Mouse (Mus musculus) c-Kit-positive CD71-positive TER-119-positive erythroid progenitor cells, embryonic 14.5 days (primary cell): ENCODE data around the gene Pdia4.
A peak's percentile ranks its signal among the peaks of the same experiment; 100 is the strongest.
"Not testable (repeated sequence)": the region's sequence is repeated elsewhere in the genome, so short reads cannot be mapped to it uniquely, and the experiment has no call there.

ENCODE experiments used
- DNase-seq: peaks from one replicate; pipeline ENCODE4 v3.0.0-alpha.2; 2013; ENCODE audit warnings: low spot score

The Pdia4 gene

DNA sequence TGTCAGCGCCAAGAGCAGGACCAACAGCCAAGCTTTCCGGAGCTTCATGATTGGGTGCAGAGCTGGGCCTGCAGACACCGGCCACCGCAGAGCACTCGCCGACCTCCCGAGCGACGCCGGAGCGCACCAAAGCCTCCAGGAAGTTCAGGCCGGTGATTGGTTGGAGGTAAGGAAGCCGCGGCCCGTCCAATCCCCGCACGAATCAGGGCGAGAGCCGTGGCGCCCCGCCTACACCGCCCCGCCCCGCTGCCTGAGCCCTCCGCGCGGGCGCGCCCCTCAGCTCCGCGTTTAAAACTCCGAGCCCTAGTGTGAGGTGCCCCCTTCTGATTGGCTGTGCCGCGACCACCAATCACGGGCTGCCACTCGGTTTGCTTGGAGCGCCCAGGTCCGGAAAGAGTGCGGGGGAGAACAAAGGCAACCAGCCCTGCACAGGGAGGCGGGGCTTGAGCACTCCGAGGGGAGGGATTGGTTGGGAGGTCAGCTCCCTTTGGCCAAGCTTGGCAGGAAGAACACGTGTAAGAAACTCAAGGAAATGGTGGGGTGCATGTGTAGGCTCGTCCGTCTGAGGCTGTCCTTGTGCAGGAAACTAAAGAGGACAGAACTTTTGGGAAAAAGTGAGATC is at the start of gene Pdia4:
Pdia4 (minus strand) TSS at position 174 of the 622 bp plus-strand sequence.
- DNase-seq: peak; percentile 95

DNA sequence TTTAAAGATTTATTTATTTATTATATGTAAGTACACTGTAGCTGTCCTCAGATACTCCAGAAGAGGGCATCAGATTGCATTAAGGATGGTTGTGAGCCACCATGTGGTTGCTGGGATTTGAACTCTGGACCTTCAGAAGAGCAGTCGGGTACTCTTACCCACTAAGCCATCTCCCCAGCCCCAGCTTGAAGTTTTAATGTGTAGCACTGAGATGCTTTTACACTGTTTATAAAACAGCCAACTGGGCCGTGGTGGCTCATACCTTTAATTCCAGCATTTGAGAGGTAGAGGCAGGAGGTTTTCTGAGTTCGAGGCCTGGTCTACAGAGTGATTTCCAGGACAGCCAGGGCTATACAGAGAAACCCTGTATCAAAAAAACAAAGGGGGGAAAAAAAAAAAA is 44.5 kb upstream of the Pdia4 start:
- DNase-seq: not testable (repeated sequence)

DNA sequence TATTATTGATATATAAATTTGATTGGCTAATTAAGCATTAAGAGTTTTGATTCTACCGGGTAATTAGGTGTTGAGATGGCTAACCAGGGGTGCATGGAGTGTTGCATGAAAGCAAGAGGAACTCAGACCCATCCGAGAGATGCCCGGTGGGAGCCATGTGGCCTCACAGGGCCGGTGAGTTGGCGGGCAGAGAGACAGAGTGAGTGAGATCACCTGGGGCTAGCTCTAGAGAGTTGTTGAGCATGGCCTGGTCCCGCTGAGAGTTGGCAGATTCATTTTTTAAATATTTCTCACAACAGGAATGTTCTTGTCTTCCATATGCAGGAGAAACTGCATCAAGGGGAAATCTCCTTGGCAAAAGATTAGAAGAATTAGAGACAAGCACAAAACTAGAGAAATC is 44.0 kb upstream of the Pdia4 start:
- DNase-seq: no peak

GRCm38 (mm10) chr6:47845779-47846178 is 32.5 kb upstream of the Pdia4 start:
- no peak for DNase-seq

DNA sequence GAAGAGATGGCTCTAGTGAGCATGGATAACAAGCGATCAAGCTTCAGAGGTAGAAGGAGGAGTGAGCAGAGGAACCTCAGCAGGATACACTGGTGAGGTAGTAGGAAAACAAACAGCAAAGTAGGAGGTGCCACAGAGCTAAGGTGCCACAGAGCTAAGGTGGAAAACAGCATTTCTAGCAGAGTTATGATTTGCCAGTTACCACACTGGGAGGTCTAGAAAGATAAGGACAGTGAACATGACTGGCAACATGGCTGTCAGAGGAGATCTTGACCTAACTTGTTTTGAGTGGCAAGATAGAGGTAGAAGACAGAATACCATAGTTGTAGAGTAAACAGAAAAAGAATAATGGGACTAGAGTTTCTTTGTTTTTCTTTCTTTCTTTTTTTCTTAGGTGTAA is 29.1 kb upstream of the Pdia4 start:
- no peak for DNase-seq

- DNase-seq: no peak
These were observed 28.6 kb upstream of the Pdia4 start for GRCm38 (mm10) chr6:47841831-47842230.

GRCm38 (mm10) chr6:47841077-47841476 is 27.8 kb upstream of the Pdia4 start:
- no peak for DNase-seq

- no peak for DNase-seq
These were observed 24.4 kb upstream of the Pdia4 start for GRCm38 (mm10) chr6:47837630-47838029.

GRCm38 (mm10) chr6:47835984-47836521 is 22.8 kb upstream of the Pdia4 start:
- no peak for DNase-seq

GRCm38 (mm10) chr6:47835482-47835983 is 22.3 kb upstream of the Pdia4 start, which contains the start of gene Zfp398:
TSS of gene Zfp398 (plus strand) at chr6:47835661.
- DNase-seq: peak; percentile 91

GRCm38 (mm10) chr6:47832220-47832619 is 19.0 kb upstream of the Pdia4 start:
- no peak for DNase-seq

DNA sequence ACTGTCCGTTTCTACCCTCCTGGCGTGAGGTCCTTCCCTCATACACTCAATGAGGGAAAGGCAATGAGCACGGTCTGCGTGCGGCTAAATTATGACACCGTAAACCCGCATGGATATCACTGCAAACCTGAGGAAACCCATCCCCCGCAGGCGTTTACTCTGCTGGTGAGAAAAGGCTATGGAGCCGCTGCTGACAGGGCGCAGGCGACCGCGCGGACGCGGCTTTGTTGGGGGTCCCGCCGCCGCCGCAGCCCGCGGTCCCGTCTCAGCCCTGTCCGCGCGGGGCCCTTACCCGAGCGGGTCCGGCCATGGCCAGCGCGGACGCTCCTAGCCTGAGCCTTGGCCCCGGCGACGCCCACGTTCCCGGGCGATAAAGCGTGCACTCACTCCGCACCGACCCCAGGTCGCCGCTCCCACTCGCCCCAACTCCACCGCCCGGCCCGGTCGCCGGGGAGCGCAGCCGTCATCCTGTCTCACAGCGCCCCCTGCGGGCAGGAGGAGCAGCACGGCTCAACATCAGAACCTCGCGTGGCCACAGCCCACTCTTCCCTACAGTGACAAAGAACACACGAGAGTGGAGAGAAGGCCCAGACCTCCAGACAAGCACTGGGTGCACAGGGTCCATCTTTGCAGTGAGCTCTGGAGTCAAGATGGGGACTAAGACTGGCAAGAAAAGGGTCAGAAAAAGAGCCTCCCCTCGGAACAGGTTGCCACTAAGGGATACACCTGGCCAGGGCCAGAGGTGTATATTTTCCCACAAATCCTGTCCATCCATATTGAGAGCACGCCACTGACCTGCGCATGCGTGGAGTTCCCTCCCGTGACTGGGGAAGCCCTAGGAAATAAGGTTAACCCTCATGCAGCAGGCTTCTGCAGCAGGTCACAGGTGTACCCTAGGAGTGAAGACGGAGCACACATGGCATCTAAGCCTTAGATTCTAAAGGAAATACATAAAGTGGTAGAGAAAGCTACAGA is 17.2 kb upstream of the Pdia4 start, which contains the start of gene Zfp786:
Zfp786 (minus strand) TSS at position 764 of the 975 bp plus-strand sequence.
- peak; percentile 83 for DNase-seq

DNA sequence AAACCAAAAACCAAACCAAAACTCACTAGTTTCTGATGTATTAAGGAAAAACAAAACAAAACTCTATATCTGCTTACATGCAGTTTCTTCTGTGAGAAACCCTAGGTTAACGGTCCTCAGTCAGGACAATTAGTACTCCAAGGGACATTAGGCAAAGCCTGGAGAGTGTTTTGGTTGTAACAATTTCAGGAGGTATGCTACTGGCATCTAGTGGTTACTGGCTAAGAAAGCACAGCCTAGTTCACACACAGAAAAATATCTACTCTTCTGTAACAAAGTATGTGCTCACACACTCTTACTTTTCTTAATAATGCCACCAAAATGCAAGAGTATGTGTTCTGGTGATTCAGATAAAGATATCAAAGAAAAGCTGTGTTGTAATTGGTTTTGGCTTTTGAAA is 15.7 kb upstream of the Pdia4 start:
- no peak for DNase-seq

GRCm38 (mm10) chr6:47827462-47827861 is 14.2 kb upstream of the Pdia4 start:
- no peak for DNase-seq

DNA sequence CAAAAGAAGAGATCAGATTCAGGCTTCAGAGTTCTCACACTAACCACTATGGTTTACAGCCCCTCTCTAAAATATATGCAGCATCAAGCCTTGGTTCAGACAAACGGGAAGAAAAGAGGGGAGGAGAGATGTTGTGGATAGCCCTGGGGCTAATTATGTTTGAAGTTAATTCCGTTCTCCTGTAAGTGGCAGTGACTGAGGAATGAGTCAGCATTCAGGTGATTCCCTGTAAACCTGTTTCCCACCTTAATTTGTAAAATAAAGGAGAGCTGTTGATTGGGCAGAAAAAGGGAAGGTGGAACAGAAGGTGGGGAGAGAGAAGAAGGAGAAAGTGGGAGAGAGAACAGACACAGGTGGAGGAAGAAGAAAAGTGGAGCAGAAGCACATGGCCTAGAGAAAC is 11.0 kb upstream of the Pdia4 start:
- DNase-seq: no peak

DNA sequence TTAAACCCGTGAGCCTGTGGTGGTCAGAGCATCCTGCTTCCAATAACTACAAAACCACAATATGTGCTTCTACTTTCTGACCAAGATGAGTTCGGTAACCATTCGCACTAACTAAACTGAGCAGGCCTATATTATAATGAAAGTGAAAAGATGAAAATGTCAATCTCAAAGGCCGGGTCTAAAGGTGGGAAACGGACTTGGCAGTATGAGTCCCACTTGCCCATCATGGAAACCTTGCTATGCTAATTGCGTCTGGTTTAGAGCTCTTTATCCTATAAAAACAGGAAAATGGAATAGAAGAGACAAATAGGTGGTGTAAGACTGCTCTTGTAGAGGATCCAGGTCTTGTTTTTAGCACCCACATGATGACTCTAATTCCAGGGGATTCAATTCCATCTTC is 8.5 kb upstream of the Pdia4 start:
- no peak for DNase-seq

DNA sequence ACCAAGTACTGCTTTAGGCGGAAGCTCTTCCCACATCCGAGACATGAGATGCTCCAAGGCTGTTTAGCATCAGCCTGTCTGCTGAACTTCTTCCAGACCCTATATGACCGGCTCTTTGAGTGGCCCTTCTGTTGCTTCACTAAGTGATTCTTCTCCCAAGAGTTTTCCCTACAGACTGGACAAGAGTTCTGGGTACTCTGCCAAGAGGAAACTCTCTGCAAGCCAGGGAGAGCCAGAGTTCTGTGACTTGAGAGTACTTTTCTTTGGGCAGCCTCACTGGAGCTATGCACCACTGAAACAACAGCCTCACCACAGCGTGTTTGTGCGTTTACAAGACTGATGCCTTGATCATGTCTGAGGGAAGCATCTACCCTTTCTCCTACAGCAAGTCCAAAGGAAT is 8.0 kb upstream of the Pdia4 start:
- DNase-seq: no peak

- no peak for DNase-seq
These were observed 6.5 kb upstream of the Pdia4 start for GRCm38 (mm10) chr6:47819626-47820325.

GRCm38 (mm10) chr6:47818721-47819120 is 5.5 kb upstream of the Pdia4 start:
- no peak for DNase-seq

- no peak for DNase-seq
These were observed 2.9 kb upstream of the Pdia4 start for GRCm38 (mm10) chr6:47816151-47816550.

GRCm38 (mm10) chr6:47812271-47812915 is 837 bp downstream of the Pdia4 start:
- no peak for DNase-seq
